Mouse (Mus musculus) limb, embryonic 10.5 days (tissue): ENCODE measurements around the gene Rnf40. TPM values are rescaled to one million over a fixed set of nuclear protein-coding genes. Genes with fewer than 3 reads are reported as not detected.

Experiments
- DNase-seq: peaks from one replicate; pipeline ENCODE4 v3.0.0-alpha.2; 2017; ENCODE audit warnings: low spot score
- H3K27ac ChIP-seq: fragments of 300-500 bp; sonication (generic); 2 replicates; pipeline ENCODE4 v1.5.1; 2016; ENCODE audit warnings: mild to moderate bottlenecking
- H3K27me3 ChIP-seq: fragments of 300-500 bp; sonication (generic); 2 replicates; pipeline ENCODE4 v1.6.1; 2016; ENCODE audit warnings: low read depth, mild to moderate bottlenecking; ENCODE audit not compliant: poor library complexity, severe bottlenecking
- H3K36me3 ChIP-seq: fragments of 300-500 bp; sonication (generic); 2 replicates; pipeline ENCODE4 v1.6.1; 2016; ENCODE audit warnings: mild to moderate bottlenecking, moderate library complexity
- H3K4me1 ChIP-seq: fragments of 300-500 bp; sonication (generic); 2 replicates; pipeline ENCODE4 v1.6.1; 2016
- H3K4me3 ChIP-seq: fragments of 300-500 bp; sonication (generic); 2 replicates; pipeline ENCODE4 v1.5.1; 2016; ENCODE audit warnings: mild to moderate bottlenecking, moderate library complexity
- H3K9me3 ChIP-seq: fragments of 300-500 bp; sonication (generic); replicated peaks from 2 replicates; pipeline ENCODE4 v1.6.1; 2016; ENCODE audit warnings: mild to moderate bottlenecking
- WGBS: fragments of 180-500 bp; shearing (Covaris S2); methylation state at CpG from one replicate; pipeline ENCODE4 v1.1.7; 2016; 5-methylcytosine and 5-hydroxymethylcytosine counted together
- polyA plus RNA-seq: library from polyadenylated mRNA; unstranded; fragments of >200 nt; fragmentation: Nextera tagmentation; extraction: Ambion mirVana; gene quantifications from 2 replicates; pipeline ENCODE4 v1.2.1, GENCODE M21; 2016

The Rnf40 gene
- polyA plus RNA-seq, result 62.2 and 69.6 TPM in 2 replicates

DNA sequence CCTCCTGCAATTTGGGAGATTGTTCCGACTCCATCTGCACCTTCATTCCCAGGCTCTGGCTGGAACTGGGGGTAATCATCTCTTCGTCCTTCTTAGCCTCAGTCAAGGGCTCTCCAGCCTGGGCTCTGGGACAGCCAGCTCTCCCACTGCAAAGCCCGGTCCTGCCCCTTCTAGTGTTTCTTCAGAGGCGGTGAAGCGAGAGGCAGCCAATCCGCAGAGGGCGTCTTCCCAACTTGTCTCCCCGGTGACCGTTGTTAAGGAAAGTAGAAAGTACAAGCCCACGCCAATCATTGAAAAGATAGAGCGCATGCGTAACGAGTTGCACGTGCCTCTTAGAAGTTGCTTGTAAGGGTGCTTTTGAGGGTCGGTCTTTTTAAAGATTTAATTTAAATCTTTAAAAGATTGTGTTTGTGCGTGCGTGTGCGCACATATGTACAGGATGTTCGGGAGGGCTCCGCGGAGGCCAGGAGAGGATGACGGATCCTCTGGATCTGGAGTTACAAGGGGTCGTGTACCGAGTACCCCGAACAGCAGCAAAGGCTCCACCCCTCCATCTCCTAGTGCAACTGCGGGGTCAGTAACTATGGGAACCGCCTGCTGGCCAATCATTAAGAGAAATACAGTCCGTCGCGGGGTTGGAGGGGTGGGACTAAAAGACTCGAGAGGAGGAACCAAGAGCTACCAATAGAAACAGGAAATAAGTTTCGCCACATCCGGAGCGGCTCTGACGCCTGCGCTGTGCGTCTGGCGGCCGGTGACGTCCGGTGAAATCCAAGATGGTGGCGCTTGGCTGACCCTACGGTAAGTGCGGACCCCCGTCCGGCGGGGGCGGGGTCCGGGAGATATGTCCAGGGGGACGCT is at the start of gene Rnf40, which contains the start of gene Ccdc189:
Rnf40 (plus strand) TSS at position 757 of the 861 bp plus-strand sequence.
Ccdc189 (minus strand) TSS at position 585 of the 861 bp plus-strand sequence.
- H3K27me3 ChIP-seq, result no peaks in the 10 kb centered on the region
- H3K36me3 ChIP-seq, result peaks cover 58% of the 10 kb centered on the region
- WGBS, result under 1% methylated on average over 50 of the region's 50 CpGs
- peak within 1 kb of the TSS; percentile 94 for H3K4me3 ChIP-seq
- peaks cover 27% of the 10 kb centered on the region for H3K4me1 ChIP-seq
- H3K27ac ChIP-seq, result peak within 1 kb of the TSS; percentile 88
- peak; percentile 90 for DNase-seq
- no peaks in the 10 kb centered on the region for H3K9me3 ChIP-seq

DNA sequence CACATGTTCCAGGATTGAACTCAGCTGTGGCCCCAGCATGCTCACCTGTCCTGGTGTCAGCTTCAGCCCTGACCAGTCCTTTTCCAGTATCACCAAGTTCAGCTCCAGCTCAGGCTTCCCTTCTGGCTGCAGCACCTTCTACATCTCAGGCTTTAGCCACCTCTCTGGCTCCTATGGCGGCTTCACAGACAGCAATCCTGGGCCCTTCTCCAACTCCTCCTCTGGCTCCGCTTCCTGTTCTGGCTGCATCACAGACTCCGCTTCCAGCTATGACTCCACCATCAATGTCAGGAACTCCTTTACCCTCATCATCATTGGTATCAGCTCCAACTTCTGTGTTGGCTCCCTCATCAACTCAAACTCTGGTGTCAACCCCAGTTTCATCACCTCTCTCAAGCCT is 46.9 kb upstream of the Rnf40 start:
- DNase-seq, result no peak
- 94% methylated on average over 3 of the region's 3 CpGs for WGBS
- Histone ChIP-seq H3K4me3 (no peak overlapping the region), H3K27ac (no peak overlapping the region), H3K9me3 (no peaks in the 10 kb centered on the region), H3K36me3 (peaks cover 100% of the 10 kb centered on the region), H3K27me3 (no peaks in the 10 kb centered on the region; the same call in 1 of the 2 replicates), H3K4me1 (no peaks in the 10 kb centered on the region)

DNA sequence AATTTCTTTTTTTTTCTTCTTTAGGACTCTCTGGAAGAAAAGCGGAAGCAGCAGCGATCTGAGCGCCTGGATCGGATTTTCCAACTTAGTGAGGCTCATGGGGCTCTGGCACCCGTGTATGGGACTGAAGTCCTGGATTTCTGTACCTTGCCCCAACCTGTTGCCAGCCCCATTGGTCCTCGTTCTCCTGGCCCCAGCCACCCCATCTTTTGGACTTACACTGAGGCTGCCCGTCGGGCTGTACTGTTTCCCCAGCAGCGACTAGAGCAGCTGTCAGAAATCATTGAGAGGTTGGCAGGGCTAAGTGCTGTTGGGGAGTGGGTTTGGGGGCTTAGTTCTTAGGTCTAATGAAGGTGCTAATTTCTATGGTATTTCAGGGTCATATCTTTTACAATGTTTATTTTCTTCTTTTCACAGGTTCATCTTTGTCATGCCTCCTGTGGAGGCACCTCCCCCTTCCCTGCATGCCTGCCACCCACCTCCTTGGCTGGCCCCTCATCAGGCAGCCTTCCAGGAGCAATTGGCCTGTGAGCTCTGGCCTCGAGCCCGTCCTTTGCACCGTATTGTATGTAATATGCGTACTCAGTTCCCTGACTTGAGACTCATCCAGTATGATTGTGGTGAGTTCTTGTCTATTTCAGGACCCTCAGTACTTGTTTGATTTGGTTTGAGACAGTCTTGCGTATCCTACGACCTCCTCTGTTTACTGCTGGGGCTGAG is 39.3 kb upstream of the Rnf40 start:
- no peaks in the 10 kb centered on the region for H3K4me1 ChIP-seq
- no peak for DNase-seq
- WGBS, result 92% methylated on average over 15 of the region's 15 CpGs
- H3K4me3 ChIP-seq, result no peak overlapping the region
- H3K9me3 ChIP-seq, result no peaks in the 10 kb centered on the region
- no peak overlapping the region for H3K27ac ChIP-seq
- no peaks in the 10 kb centered on the region for H3K27me3 ChIP-seq
- peaks cover 96% of the 10 kb centered on the region for H3K36me3 ChIP-seq

DNA sequence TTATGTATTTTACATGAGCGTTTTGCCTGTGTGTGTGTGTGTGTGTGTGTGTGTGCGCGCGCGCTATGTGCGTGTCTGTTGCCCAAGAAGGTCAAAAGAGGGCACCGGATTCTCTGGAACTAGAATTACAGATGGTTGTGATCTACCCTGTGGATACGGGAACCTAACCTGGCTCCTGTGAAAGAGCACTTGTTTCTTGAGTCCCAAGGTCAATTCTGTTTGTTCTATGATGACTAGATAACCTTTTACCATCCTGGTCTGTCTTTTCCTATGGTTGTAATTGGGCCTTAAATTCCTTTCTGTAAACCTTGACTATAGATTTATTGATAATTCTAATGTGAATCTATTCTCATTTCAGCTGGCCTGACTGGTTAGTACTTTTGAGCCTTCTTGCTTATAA is 37.0 kb upstream of the Rnf40 start:
- no peaks in the 10 kb centered on the region for H3K4me1 ChIP-seq
- no peaks in the 10 kb centered on the region for H3K9me3 ChIP-seq
- H3K4me3 ChIP-seq, result no peak overlapping the region
- H3K27ac ChIP-seq, result no peak overlapping the region
- H3K36me3 ChIP-seq, result peaks cover 96% of the 10 kb centered on the region
- 97% methylated on average over 8 of the region's 8 CpGs for WGBS
- no peak for DNase-seq
- no peaks in the 10 kb centered on the region for H3K27me3 ChIP-seq

DNA sequence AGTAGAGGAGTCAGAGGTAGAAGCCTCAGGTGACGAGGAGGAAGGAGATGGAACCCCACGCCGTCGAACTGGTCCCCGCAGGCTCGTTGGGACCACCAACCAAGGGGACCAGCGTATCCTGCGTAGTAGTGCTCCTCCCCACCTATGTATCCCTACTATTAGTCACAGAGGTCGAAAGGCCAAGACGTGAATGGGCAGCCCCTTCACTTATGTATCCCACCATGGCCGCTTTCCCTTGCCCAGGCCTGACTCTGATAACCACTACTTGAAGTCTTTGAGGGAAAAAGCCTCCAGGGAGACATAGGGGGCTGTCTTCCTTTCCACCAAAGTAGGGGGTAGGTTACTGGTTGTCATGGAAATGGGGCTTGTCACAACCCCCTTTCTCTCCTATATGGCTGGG is 28.0 kb upstream of the Rnf40 start:
- no peak overlapping the region for H3K27ac ChIP-seq
- H3K4me1 ChIP-seq, result no peaks in the 10 kb centered on the region
- 92% methylated on average over 11 of the region's 11 CpGs for WGBS
- no peaks in the 10 kb centered on the region for H3K27me3 ChIP-seq
- peaks cover 95% of the 10 kb centered on the region for H3K36me3 ChIP-seq
- H3K9me3 ChIP-seq, result no peaks in the 10 kb centered on the region
- no peak overlapping the region for H3K4me3 ChIP-seq
- no peak for DNase-seq

DNA sequence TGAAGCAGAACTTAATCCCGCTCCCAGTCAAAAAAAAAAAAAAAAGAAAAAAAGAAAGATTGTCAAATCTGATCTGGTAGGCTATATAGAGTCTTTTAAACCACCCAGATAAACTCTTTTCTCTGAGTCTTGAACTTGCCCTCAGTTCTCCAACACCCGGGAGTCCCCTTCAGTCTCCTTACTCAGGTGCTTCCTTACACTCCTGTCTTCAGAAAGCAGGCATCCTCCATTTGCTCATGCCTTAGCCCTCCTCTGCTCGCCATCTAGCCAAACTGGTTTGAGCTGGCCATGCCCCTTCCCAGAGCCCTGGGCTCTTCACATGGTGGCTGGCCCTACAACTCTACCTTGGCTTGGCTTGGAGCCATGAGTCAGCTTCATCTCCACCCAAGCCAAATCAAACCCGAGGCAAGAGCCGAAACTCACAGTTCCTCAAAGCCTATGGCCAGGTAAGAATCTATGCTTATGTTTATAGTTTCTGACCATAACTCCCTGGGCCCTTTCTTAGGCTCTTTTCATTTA is 27.2 kb upstream of the Rnf40 start, which contains the start of gene Tmem265:
Tmem265 (plus strand) TSS at position 51 of the 519 bp plus-strand sequence.
- H3K27ac ChIP-seq, result no peak within 1 kb of the TSS
- peaks cover 95% of the 10 kb centered on the region for H3K36me3 ChIP-seq

DNA sequence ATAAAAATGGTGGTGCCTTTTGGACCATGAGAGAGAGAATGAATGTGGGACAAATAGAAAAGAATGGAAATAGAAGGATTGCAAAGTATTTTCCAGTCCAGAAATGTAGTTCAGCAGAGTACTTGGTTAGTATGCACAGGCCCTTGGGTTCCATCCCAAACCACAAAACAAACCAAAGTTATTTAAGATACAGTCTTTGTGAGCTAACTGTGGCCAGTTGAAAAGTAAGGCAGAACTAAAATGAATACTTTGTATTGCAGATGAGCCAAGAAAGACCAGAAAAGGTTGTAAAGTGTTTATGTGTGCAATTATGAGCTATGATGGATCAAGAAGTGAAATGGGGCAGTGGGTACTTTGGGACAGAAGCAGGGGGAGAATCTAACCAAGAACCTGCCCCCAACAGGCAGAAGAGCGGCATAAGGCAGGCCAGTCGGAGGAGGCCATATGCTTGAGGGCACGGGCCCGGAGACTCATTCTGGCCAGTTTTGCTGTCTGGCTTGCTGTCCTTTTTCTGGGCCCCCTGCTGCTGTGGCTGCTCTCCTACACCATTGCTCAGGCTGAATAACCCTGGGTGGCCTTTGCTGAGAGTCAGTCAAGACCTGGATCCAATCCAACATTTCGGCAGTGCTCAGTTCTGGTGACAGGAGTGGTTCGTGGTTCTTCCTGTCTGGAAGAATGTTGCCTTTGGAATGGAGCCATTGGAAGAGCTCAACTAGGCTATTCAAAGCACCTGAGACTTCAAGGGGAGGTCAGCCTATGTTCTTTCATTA is 24.0 kb upstream of the Rnf40 start:
- WGBS, result 98% methylated on average over 6 of the region's 6 CpGs
- Histone ChIP-seq H3K4me3 (no peak overlapping the region), H3K4me1 (no peaks in the 10 kb centered on the region), H3K9me3 (no peaks in the 10 kb centered on the region), H3K27me3 (no peaks in the 10 kb centered on the region), H3K36me3 (peaks cover 86% of the 10 kb centered on the region), H3K27ac (no peak overlapping the region)
- no peak for DNase-seq

More for the DNA sequence above, 27.2 kb upstream of the Rnf40 start, which contains the start of gene Tmem265:
- Histone ChIP-seq H3K4me3 (no peak within 1 kb of the TSS), H3K4me1 (no peaks in the 10 kb centered on the region), H3K27me3 (no peaks in the 10 kb centered on the region), H3K9me3 (no peaks in the 10 kb centered on the region)
- WGBS, result 92% methylated on average over 5 of the region's 5 CpGs
- no peak for DNase-seq

DNA sequence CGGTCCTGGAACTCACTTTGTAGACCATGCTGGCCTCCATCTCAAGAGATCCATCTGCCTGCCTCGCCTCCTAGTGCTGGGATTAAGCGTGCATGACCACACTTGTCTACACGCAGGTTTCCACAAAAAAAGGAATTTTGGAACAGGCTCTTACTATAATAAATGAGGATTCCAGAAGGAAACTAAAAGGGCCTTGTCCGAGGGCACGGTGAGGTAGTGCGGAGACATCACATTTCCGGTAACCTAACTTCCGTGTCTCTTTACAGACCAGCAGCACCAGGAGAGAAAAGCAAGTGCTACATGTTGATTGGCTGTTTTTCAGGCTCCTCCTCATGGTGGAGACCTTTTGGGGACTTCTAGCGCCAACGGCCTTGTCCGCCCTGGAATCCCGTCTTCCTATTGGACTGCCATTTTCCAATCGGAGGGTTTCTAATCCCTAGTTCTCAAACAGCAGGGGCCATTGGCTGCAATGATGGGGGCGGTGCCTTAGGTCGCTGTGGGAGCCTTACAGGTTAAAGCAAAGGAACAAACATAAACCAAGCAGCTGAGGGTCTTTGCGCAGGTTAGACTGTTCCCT is 15.6 kb upstream of the Rnf40 start, which contains the start of gene Phkg2:
Phkg2 (plus strand) TSS at position 446 of the 577 bp plus-strand sequence.
- Histone ChIP-seq H3K9me3 (no peaks in the 10 kb centered on the region), H3K4me1 (peaks cover 20% of the 10 kb centered on the region)
- WGBS, result under 1% methylated on average over 17 of the region's 17 CpGs

DNA sequence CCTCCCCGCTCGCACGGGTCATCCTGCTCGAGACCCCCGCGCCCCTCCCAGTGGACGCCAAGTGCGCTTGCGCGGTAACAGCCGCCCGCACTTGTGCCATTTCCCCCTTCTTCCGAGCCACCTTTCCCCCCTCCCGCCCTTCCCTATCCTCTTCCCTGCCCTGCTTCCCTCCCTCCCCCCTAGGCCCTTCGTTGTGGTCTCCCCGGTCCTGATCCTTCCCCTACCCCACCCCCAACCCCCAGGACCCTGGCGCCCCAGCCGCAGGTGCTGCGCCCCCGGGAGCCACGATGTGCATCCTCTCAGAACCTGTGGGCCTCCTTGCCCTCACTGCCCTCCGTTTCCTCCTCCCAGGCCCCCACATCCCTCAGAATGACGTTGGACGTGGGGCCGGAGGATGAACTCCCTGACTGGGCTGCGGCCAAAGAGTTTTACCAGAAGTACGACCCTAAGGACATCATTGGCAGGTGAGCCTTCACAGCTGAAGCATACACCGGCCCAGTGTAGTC is 15.0 kb upstream of the Rnf40 start:
- Histone ChIP-seq H3K4me3 (peak overlapping the region; percentile 92), H3K9me3 (no peaks in the 10 kb centered on the region), H3K36me3 (peaks cover 44% of the 10 kb centered on the region), H3K4me1 (peaks cover 20% of the 10 kb centered on the region), H3K27ac (peak overlapping the region; percentile 92), H3K27me3 (no peaks in the 10 kb centered on the region)
- no peak for DNase-seq
- 1% methylated on average over 27 of the region's 28 CpGs for WGBS

More for the DNA sequence above, 15.6 kb upstream of the Rnf40 start, which contains the start of gene Phkg2:
- Histone ChIP-seq H3K36me3 (peaks cover 40% of the 10 kb centered on the region), H3K4me3 (peak within 1 kb of the TSS; percentile 92), H3K27me3 (no peaks in the 10 kb centered on the region), H3K27ac (peak within 1 kb of the TSS; percentile 92)
- peak; percentile 83 for DNase-seq

DNA sequence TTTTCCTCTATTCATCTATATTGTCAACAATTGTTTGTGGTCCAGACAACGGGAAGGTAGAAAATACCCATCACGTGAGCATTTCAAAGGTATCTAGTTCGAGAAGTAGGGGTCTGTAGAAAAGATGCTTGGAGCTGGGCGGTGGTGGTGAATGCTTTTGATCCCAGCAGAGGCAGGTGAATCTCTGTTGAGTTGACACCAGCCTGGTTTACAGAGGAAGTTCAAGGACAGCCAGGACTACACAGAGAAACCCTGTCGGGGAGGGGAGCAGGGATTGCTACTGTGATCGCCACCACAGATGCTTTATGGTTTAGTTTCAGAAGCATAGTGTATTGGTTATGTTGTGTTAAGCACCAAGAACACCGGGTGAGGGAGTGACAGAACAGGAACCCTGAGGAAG is 14.5 kb upstream of the Rnf40 start:
- Histone ChIP-seq H3K4me3 (peak overlapping the region; percentile 92), H3K9me3 (no peaks in the 10 kb centered on the region), H3K36me3 (peaks cover 43% of the 10 kb centered on the region), H3K27ac (peak overlapping the region; percentile 92), H3K27me3 (no peaks in the 10 kb centered on the region), H3K4me1 (peaks cover 20% of the 10 kb centered on the region)
- no peak for DNase-seq
- 26% methylated on average over 7 of the region's 7 CpGs for WGBS

DNA sequence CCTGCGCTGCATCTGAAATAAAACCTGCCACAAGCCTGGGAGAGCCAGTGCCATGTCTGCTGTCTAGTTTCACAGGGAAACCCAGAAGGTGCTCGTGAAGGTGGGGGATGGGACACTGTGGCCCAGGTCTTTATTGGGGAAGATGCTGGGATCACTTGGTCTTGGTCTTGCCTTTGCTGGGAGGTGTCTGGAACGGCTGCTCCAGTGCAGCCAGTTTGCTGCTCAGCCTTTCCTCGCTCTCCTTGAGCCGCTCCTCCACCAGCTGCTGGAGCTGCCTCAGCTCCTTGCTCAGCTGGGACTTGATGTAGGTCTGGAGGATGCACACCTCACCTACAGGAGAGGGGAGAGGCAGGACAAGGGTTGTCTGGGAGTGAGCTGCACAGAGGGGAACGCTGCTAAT is 5.3 kb upstream of the Rnf40 start:
- Histone ChIP-seq H3K9me3 (no peaks in the 10 kb centered on the region), H3K36me3 (peaks cover 69% of the 10 kb centered on the region), H3K27me3 (no peaks in the 10 kb centered on the region), H3K27ac (no peak overlapping the region), H3K4me3 (no peak overlapping the region), H3K4me1 (peaks cover 15% of the 10 kb centered on the region)
- no peak for DNase-seq
- 93% methylated on average over 6 of the region's 6 CpGs for WGBS

DNA sequence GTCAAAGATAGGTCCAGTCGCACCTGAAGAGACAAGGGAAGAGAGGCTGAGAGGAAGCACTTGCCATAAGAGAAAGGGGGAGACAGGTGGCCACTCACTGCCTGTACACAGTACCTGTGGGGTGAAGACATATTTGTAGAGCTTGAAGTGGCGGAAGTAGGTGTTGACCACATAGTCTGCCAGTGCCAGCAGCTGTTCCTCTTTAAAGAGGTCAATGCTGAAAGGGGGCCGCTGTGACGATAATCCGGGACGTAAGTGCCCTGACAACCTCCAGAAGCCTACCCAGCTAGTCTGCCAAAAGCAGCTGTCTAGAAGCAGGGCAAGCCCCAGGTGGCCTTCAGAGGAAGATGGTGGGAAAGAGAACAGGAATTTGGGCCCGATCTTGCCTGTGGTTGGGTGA is 3.5 kb upstream of the Rnf40 start:
- Histone ChIP-seq H3K27me3 (no peaks in the 10 kb centered on the region), H3K9me3 (no peaks in the 10 kb centered on the region), H3K36me3 (peaks cover 59% of the 10 kb centered on the region), H3K27ac (no peak overlapping the region), H3K4me1 (peaks cover 27% of the 10 kb centered on the region), H3K4me3 (no peak overlapping the region)
- WGBS, result 88% methylated on average over 7 of the region's 7 CpGs
- no peak for DNase-seq
